Mouse (Mus musculus) limb, embryonic 14.5 days (tissue): ENCODE data around the gene Smim17. TPM values are rescaled to one million over a fixed set of nuclear protein-coding genes. Genes with fewer than 3 reads are reported as not detected.
"Not testable (repeated sequence)": the region's sequence is repeated elsewhere in the genome, so short reads cannot be mapped to it uniquely, and the experiment has no call there.

Experiments used
- ATAC-seq: fragments of 200-750 bp; cut with Nextera tagmentation; 2 replicates; pipeline ENCODE4 v1.8.0; 2017; ENCODE audit warnings: low read depth, moderate number of reproducible peaks, moderate TSS enrichment; ENCODE audit not compliant: low FRiP score
- DNase-seq: peaks from one replicate; pipeline ENCODE4 v3.0.0-alpha.2; 2015; ENCODE audit warnings: low spot score
- H3K27ac ChIP-seq: fragments of 300-500 bp; sonication (generic); replicated peaks from 2 replicates; pipeline ENCODE4 v1.5.1; 2014; ENCODE audit warnings: low read depth, mild to moderate bottlenecking, low read length, moderate library complexity, mixed read lengths
- H3K27me3 ChIP-seq: fragments of 300-500 bp; sonication (generic); 2 replicates; pipeline ENCODE4 v1.6.1; 2014; ENCODE audit warnings: low read length, mixed read lengths; ENCODE audit not compliant: control insufficient read depth, insufficient read depth
- H3K36me3 ChIP-seq: fragments of 300-500 bp; sonication (generic); 2 replicates; pipeline ENCODE4 v1.6.1; 2014; ENCODE audit warnings: mild to moderate bottlenecking, low read length, moderate library complexity, mixed read lengths; ENCODE audit not compliant: control insufficient read depth, insufficient read depth
- H3K4me1 ChIP-seq: fragments of 300-500 bp; sonication (generic); 2 replicates; pipeline ENCODE4 v1.6.1; 2014; ENCODE audit warnings: antibody characterized with exemption, low read length, mixed read lengths; ENCODE audit not compliant: control insufficient read depth, insufficient read depth
- H3K4me2 ChIP-seq: fragments of 300-500 bp; sonication (generic); replicated peaks from 2 replicates; pipeline ENCODE4 v1.6.1; 2014; ENCODE audit warnings: low read depth, mild to moderate bottlenecking, low read length, moderate library complexity; ENCODE audit not compliant: severe bottlenecking
- H3K4me3 ChIP-seq: fragments of 300-500 bp; sonication (generic); replicated peaks from 2 replicates; pipeline ENCODE4 v1.5.1; 2014; ENCODE audit warnings: low read length
- H3K9ac ChIP-seq: fragments of 300-500 bp; sonication (generic); 2 replicates; pipeline ENCODE4 v1.6.1; 2014; ENCODE audit warnings: mild to moderate bottlenecking, low read depth, low read length, moderate library complexity; ENCODE audit not compliant: severe bottlenecking
- H3K9me3 ChIP-seq: fragments of 300-500 bp; sonication (generic); 2 replicates; pipeline ENCODE4 v1.6.1; 2016; ENCODE audit warnings: low read length; ENCODE audit not compliant: control insufficient read depth
- POLR2A ChIP-seq: fragments of 200-500 bp; IDR thresholded peaks from 2 replicates; pipeline ENCODE4 v1.8.0; 2012; ENCODE audit warnings: inconsistent platforms, mild to moderate bottlenecking, moderate library complexity, borderline replicate concordance; ENCODE audit not compliant: insufficient read depth, insufficient read length; ENCODE audit errors: extremely low read depth
- WGBS: fragments of 180-500 bp; shearing (Covaris S2); extraction: QIAGEN DNeasy Blood & Tissue Kit; methylation state at CpG from one replicate; pipeline ENCODE4 v1.1.7; 2014; 5-methylcytosine and 5-hydroxymethylcytosine counted together
- polyA plus RNA-seq, 2 experiments: library from polyadenylated mRNA; depleted of rRNA in 1 of 2; stranded (reverse) in 1 of 2; unstranded in 1 of 2; fragments of >200 nt; fragmentation: Nextera tagmentation in 1 of 2; extraction: Ambion mirVana in 1 of 2; gene quantifications; 2 replicates each; pipeline versions ENCODE4 v1.2.1 to v1.2.3; 2012 to 2014

Gene Smim17
- polyA plus RNA-seq, 2 experiments, result 0.31 TPM; not detected in 1

- H3K9ac ChIP-seq, result no peak overlapping the region
- H3K27me3 ChIP-seq, result no peaks in the 10 kb centered on the region
- WGBS, result 79% methylated on average over 5 of the region's 5 CpGs
- ATAC-seq (no peak), DNase-seq (no peak)
- H3K4me1 ChIP-seq, result no peaks in the 10 kb centered on the region
- TF ChIP-seq POLR2A, result no peak
- H3K9me3 ChIP-seq, result no peaks in the 10 kb centered on the region
- no peak overlapping the region for H3K27ac ChIP-seq
- no peak overlapping the region for H3K4me3 ChIP-seq
- H3K36me3 ChIP-seq, result no peaks in the 10 kb centered on the region
- H3K4me2 ChIP-seq, result no peak overlapping the region
Observed at GRCm38 (mm10) chr7:6447771-6448170, 49.3 kb downstream of the Smim17 start.

- Histone ChIP-seq H3K4me3 (no peak within 1 kb of the TSS), H3K4me1 (no peaks in the 10 kb centered on the region), H3K27ac (no peak within 1 kb of the TSS), H3K4me2 (no peak within 1 kb of the TSS), H3K36me3 (no peaks in the 10 kb centered on the region), H3K9me3 (no peaks in the 10 kb centered on the region), H3K9ac (no peak within 1 kb of the TSS), H3K27me3 (no peaks in the 10 kb centered on the region)
- ATAC-seq (no peak), DNase-seq (no peak)
- no peak for TF ChIP-seq POLR2A
Observed at GRCm38 (mm10) chr7:6455868-6456267, 57.4 kb downstream of the Smim17 start, which contains the start of gene Olfr1336. TSS of gene Olfr1336 (plus strand) at chr7:6456168.

GRCm38 (mm10) chr7:6456399-6456798 lies 57.9 kb downstream of the Smim17 start:
- Histone ChIP-seq H3K27ac (no peak overlapping the region), H3K4me3 (no peak overlapping the region), H3K9me3 (no peaks in the 10 kb centered on the region), H3K36me3 (no peaks in the 10 kb centered on the region), H3K4me1 (no peaks in the 10 kb centered on the region), H3K27me3 (no peaks in the 10 kb centered on the region), H3K4me2 (no peak overlapping the region), H3K9ac (no peak overlapping the region)
- ATAC-seq, result no peak
- no peak for DNase-seq
- no peak for TF ChIP-seq POLR2A
- WGBS, result 35% methylated on average over 3 of the region's 3 CpGs

GRCm38 (mm10) chr7:6466951-6467350 lies 68.4 kb downstream of the Smim17 start, which contains the start of gene Olfr1346:
TSS of gene Olfr1346 (plus strand) at chr7:6467101.
- no peak for ATAC-seq
- Histone ChIP-seq H3K4me2 (no peak within 1 kb of the TSS), H3K9me3 (no peaks in the 10 kb centered on the region), H3K27ac (no peak within 1 kb of the TSS), H3K4me1 (no peaks in the 10 kb centered on the region), H3K4me3 (no peak within 1 kb of the TSS), H3K9ac (no peak within 1 kb of the TSS), H3K36me3 (no peaks in the 10 kb centered on the region), H3K27me3 (no peaks in the 10 kb centered on the region)
- no peak for TF ChIP-seq POLR2A
- no peak for DNase-seq

- ATAC-seq, DNase-seq, H3K27me3 ChIP-seq, H3K36me3 ChIP-seq, H3K9me3 ChIP-seq, H3K4me1 ChIP-seq, H3K27ac ChIP-seq, H3K4me2 ChIP-seq, H3K4me3 ChIP-seq, H3K9ac ChIP-seq: not testable (repeated sequence)
- WGBS, result 78% methylated on average over 2 of the region's 2 CpGs
Observed at GRCm38 (mm10) chr7:6477633-6478032, 79.1 kb downstream of the Smim17 start.

Other genes with a start within 250 kb of the Smim17 start
- gene Zfp787, start 242.7 kb upstream of the Smim17 start, polyA plus RNA-seq (2012; rRNA removed), result 45.9 and 55.3 TPM in 2 replicates
- gene Zfp787, start 242.7 kb upstream of the Smim17 start, polyA plus RNA-seq (2014; fragmentation: Nextera tagmentation; extraction: Ambion mirVana), result 13.7 and 14.4 TPM in 2 replicates
- gene Zfp444, start 226.5 kb upstream of the Smim17 start, polyA plus RNA-seq (2012; rRNA removed), result 50.6 and 73.3 TPM in 2 replicates
- gene Zfp444, start 226.5 kb upstream of the Smim17 start, polyA plus RNA-seq (2014; fragmentation: Nextera tagmentation; extraction: Ambion mirVana), result 54.2 and 62.5 TPM in 2 replicates
- gene Galp, start 201.6 kb upstream of the Smim17 start, polyA plus RNA-seq (2012; rRNA removed), result not detected in 2 replicates
- gene Galp, start 201.6 kb upstream of the Smim17 start, polyA plus RNA-seq (2014; fragmentation: Nextera tagmentation; extraction: Ambion mirVana), result not detected in 2 replicates
- not detected in 2 replicates for gene Zscan5b, start 176.4 kb upstream of the Smim17 start, polyA plus RNA-seq (2012; rRNA removed)
- not detected in 2 replicates for gene Zscan5b, start 176.4 kb upstream of the Smim17 start, polyA plus RNA-seq (2014; fragmentation: Nextera tagmentation; extraction: Ambion mirVana)
- not detected in 2 replicates for gene Epp13, start 146.0 kb upstream of the Smim17 start, polyA plus RNA-seq (2012; rRNA removed)
- not detected in 2 replicates for gene Epp13, start 146.0 kb upstream of the Smim17 start, polyA plus RNA-seq (2014; fragmentation: Nextera tagmentation; extraction: Ambion mirVana)
- gene Zfp667, start 112.1 kb upstream of the Smim17 start, polyA plus RNA-seq (2012; rRNA removed), result 3.7 and 4.7 TPM in 2 replicates
- gene Zfp667, start 112.1 kb upstream of the Smim17 start, polyA plus RNA-seq (2014; fragmentation: Nextera tagmentation; extraction: Ambion mirVana), result 8.4 and 8.5 TPM in 2 replicates
- 6.1 and 6.2 TPM in 2 replicates for gene Zfp583, start 67.4 kb upstream of the Smim17 start, polyA plus RNA-seq (2012; rRNA removed)
- gene Zfp583, start 67.4 kb upstream of the Smim17 start, polyA plus RNA-seq (2014; fragmentation: Nextera tagmentation; extraction: Ambion mirVana), result 5.4 and 6.4 TPM in 2 replicates
- 1.4 and 1.9 TPM in 2 replicates for gene Gm3854, start 55.0 kb upstream of the Smim17 start, polyA plus RNA-seq (2012; rRNA removed)
- gene Gm3854, start 55.0 kb upstream of the Smim17 start, polyA plus RNA-seq (2014; fragmentation: Nextera tagmentation; extraction: Ambion mirVana), result 1.1 and 1.9 TPM in 2 replicates
- 1.1 and 2.1 TPM in 2 replicates for gene Zfp78, start 35.4 kb upstream of the Smim17 start, polyA plus RNA-seq (2012; rRNA removed)
- 2.8 and 3.4 TPM in 2 replicates for gene Zfp78, start 35.4 kb upstream of the Smim17 start, polyA plus RNA-seq (2014; fragmentation: Nextera tagmentation; extraction: Ambion mirVana)
- 9.2 and 11.0 TPM in 2 replicates for gene Zfp28, start 15.4 kb upstream of the Smim17 start, polyA plus RNA-seq (2012; rRNA removed)
- 11.1 and 14.4 TPM in 2 replicates for gene Zfp28, start 15.4 kb upstream of the Smim17 start, polyA plus RNA-seq (2014; fragmentation: Nextera tagmentation; extraction: Ambion mirVana)
- gene Gm20715, start 11.6 kb downstream of the Smim17 start, polyA plus RNA-seq (2012; rRNA removed), result 0.03 and 0.06 TPM in 2 replicates
- not detected in 2 replicates for gene Gm20715, start 11.6 kb downstream of the Smim17 start, polyA plus RNA-seq (2014; fragmentation: Nextera tagmentation; extraction: Ambion mirVana)
- gene Olfr1344, start 40.0 kb downstream of the Smim17 start, polyA plus RNA-seq (2012; rRNA removed), result not detected in 2 replicates
- gene Olfr1344, start 40.0 kb downstream of the Smim17 start, polyA plus RNA-seq (2014; fragmentation: Nextera tagmentation; extraction: Ambion mirVana), result not detected in 2 replicates
- not detected in 2 replicates for gene Olfr1336, start 57.5 kb downstream of the Smim17 start, polyA plus RNA-seq (2012; rRNA removed)
- not detected in 2 replicates for gene Olfr1336, start 57.5 kb downstream of the Smim17 start, polyA plus RNA-seq (2014; fragmentation: Nextera tagmentation; extraction: Ambion mirVana)
- not detected in 2 replicates for gene Olfr1346, start 68.4 kb downstream of the Smim17 start, polyA plus RNA-seq (2012; rRNA removed)
- gene Olfr1346, start 68.4 kb downstream of the Smim17 start, polyA plus RNA-seq (2014; fragmentation: Nextera tagmentation; extraction: Ambion mirVana), result not detected in 2 replicates
- 0.09 TPM in 1 of 2 replicates, not detected in the other for gene Olfr5, start 88.2 kb downstream of the Smim17 start, polyA plus RNA-seq (2012; rRNA removed)
- gene Olfr5, start 88.2 kb downstream of the Smim17 start, polyA plus RNA-seq (2014; fragmentation: Nextera tagmentation; extraction: Ambion mirVana), result not detected in 2 replicates
- gene Olfr1347, start 101.0 kb downstream of the Smim17 start, polyA plus RNA-seq (2012; rRNA removed), result 0.04 TPM in 1 of 2 replicates, not detected in the other
- not detected in 2 replicates for gene Olfr1347, start 101.0 kb downstream of the Smim17 start, polyA plus RNA-seq (2014; fragmentation: Nextera tagmentation; extraction: Ambion mirVana)
- gene Olfr1348, start 110.0 kb downstream of the Smim17 start, polyA plus RNA-seq (2012; rRNA removed), result not detected in 2 replicates
- gene Olfr1348, start 110.0 kb downstream of the Smim17 start, polyA plus RNA-seq (2014; fragmentation: Nextera tagmentation; extraction: Ambion mirVana), result not detected in 2 replicates
- 0.18 and 0.60 TPM in 2 replicates for gene Olfr1349, start 124.2 kb downstream of the Smim17 start, polyA plus RNA-seq (2012; rRNA removed)
- gene Olfr1349, start 124.2 kb downstream of the Smim17 start, polyA plus RNA-seq (2014; fragmentation: Nextera tagmentation; extraction: Ambion mirVana), result not detected in 2 replicates
- not detected in 2 replicates for gene Olfr1350, start 166.1 kb downstream of the Smim17 start, polyA plus RNA-seq (2012; rRNA removed)
- not detected in 2 replicates for gene Olfr1350, start 166.1 kb downstream of the Smim17 start, polyA plus RNA-seq (2014; fragmentation: Nextera tagmentation; extraction: Ambion mirVana)